Mouse (Mus musculus) layer of hippocampus, adult 8-10 months (tissue): Measurements from ENCODE around the gene Snapin. TPM values are rescaled to one million over a fixed set of nuclear protein-coding genes. Genes with fewer than 3 reads are reported as not detected.
A peak's percentile ranks its signal among the peaks of the same experiment; 100 is the strongest.

ENCODE experiments used
- DNase-seq, 2 experiments: peaks; one replicate each; pipeline ENCODE4 v3.0.0; 2022; ENCODE audit warnings: low spot score in 2 of 2
- total RNA-seq, 4 experiments: library from RNA; stranded (reverse); gene quantifications; 2 replicates each; pipeline ENCODE4 v1.2.4; 2022

The Snapin gene
- total RNA-seq, 4 experiments from 2014 or later, result 54.7 to 68.9 (median 63.0) TPM

GRCm38 (mm10) chr3:90506362-90506761 lies 15.5 kb upstream of the Snapin start:
- no peak for DNase-seq

- no peak for DNase-seq
Measured at GRCm38 (mm10) chr3:90505216-90505615, 14.4 kb upstream of the Snapin start.

GRCm38 (mm10) chr3:90503444-90503843 lies 12.6 kb upstream of the Snapin start:
- no peak for DNase-seq

GRCm38 (mm10) chr3:90497597-90497996 lies 6.8 kb upstream of the Snapin start:
- DNase-seq, result no peak

- no peak for DNase-seq
Measured at GRCm38 (mm10) chr3:90495850-90496525, 5.2 kb upstream of the Snapin start.

- no peak for DNase-seq
Measured at GRCm38 (mm10) chr3:90493831-90494540, 3.2 kb upstream of the Snapin start.

- DNase-seq, result no peak
Measured at GRCm38 (mm10) chr3:90491350-90491749, 517 bp upstream of the Snapin start.

- no peak for DNase-seq
Measured at GRCm38 (mm10) chr3:90488576-90488975, 2.3 kb downstream of the Snapin start.

- no peak for DNase-seq
Measured at GRCm38 (mm10) chr3:90486998-90487397, 3.8 kb downstream of the Snapin start.

GRCm38 (mm10) chr3:90475831-90476611 lies 14.8 kb downstream of the Snapin start, which contains the start of gene Ilf2:
Ilf2 (plus strand) TSS chr3:90476126.
- DNase-seq, result peak; percentile 97

GRCm38 (mm10) chr3:90475151-90475830 lies 15.5 kb downstream of the Snapin start:
- no peak for DNase-seq

GRCm38 (mm10) chr3:90472213-90472612 lies 18.6 kb downstream of the Snapin start:
- DNase-seq, result no peak

GRCm38 (mm10) chr3:90467618-90468300 lies 23.1 kb downstream of the Snapin start:
- no peak for DNase-seq

GRCm38 (mm10) chr3:90466311-90466766 lies 24.5 kb downstream of the Snapin start:
- peak in 1 of 2 experiments; percentile 56 for DNase-seq

GRCm38 (mm10) chr3:90465686-90466310 lies 25.0 kb downstream of the Snapin start, which contains the start of gene Npr1:
Npr1 (minus strand) TSS chr3:90465866.
- no peak for DNase-seq

- DNase-seq, result no peak
Measured at GRCm38 (mm10) chr3:90465081-90465685, 25.6 kb downstream of the Snapin start.

- DNase-seq, result no peak
Measured at GRCm38 (mm10) chr3:90464552-90465080, 26.2 kb downstream of the Snapin start.

- no peak for DNase-seq
Measured at GRCm38 (mm10) chr3:90462579-90462978, 28.3 kb downstream of the Snapin start.

- no peak for DNase-seq
Measured at GRCm38 (mm10) chr3:90461935-90462334, 28.9 kb downstream of the Snapin start.
